Mouse (Mus musculus): ENCODE data around the gene Chil5. TPM values are rescaled to one million over a fixed set of nuclear protein-coding genes. Genes with fewer than 3 reads are reported as not detected.
"Not testable (repeated sequence)": the region's sequence is repeated elsewhere in the genome, so short reads cannot be mapped to it uniquely, and the experiment has no call there.

Chil5 gene
- 2.5 and 5.3 TPM in 2 replicates for total RNA-seq (2017)

- ATAC-seq (replicated peaks in 1 of 2; ENCODE audit: insufficient read depth in 1 of 2, low FRiP score in 2 of 2, low TSS enrichment in 1 of 2, low read depth in 1 of 2, poor library complexity in 2 of 2, severe bottlenecking in 2 of 2), result peak; percentile 95 to 96
Observed at GRCm38 (mm10) chr3:106032781-106033180, at the start of gene Chil5. TSS of gene Chil5 (minus strand) at chr3:106032814.

- ATAC-seq (replicated peaks in 1 of 2; ENCODE audit: insufficient read depth in 1 of 2, low FRiP score in 2 of 2, low TSS enrichment in 1 of 2, low read depth in 1 of 2, poor library complexity in 2 of 2, severe bottlenecking in 2 of 2), result no peak
Observed at GRCm38 (mm10) chr3:106074824-106075223, 42.2 kb upstream of the Chil5 start.

GRCm38 (mm10) chr3:106070994-106071393 is 38.4 kb upstream of the Chil5 start:
- no peak for ATAC-seq (replicated peaks in 1 of 2; ENCODE audit: insufficient read depth in 1 of 2, low FRiP score in 2 of 2, low TSS enrichment in 1 of 2, low read depth in 1 of 2, poor library complexity in 2 of 2, severe bottlenecking in 2 of 2)

- not testable (repeated sequence) for ATAC-seq (replicated peaks in 1 of 2; ENCODE audit: insufficient read depth in 1 of 2, low FRiP score in 2 of 2, low TSS enrichment in 1 of 2, low read depth in 1 of 2, poor library complexity in 2 of 2, severe bottlenecking in 2 of 2)
Observed at GRCm38 (mm10) chr3:106067707-106068106, 35.1 kb upstream of the Chil5 start.

- ATAC-seq (replicated peaks in 1 of 2; ENCODE audit: insufficient read depth in 1 of 2, low FRiP score in 2 of 2, low TSS enrichment in 1 of 2, low read depth in 1 of 2, poor library complexity in 2 of 2, severe bottlenecking in 2 of 2), result no peak
Observed at GRCm38 (mm10) chr3:106057966-106058365, 25.4 kb upstream of the Chil5 start.

- ATAC-seq (replicated peaks in 1 of 2; ENCODE audit: insufficient read depth in 1 of 2, low FRiP score in 2 of 2, low TSS enrichment in 1 of 2, low read depth in 1 of 2, poor library complexity in 2 of 2, severe bottlenecking in 2 of 2), result no peak
Observed at GRCm38 (mm10) chr3:106051896-106052295, 19.3 kb upstream of the Chil5 start.

- ATAC-seq (replicated peaks in 1 of 2; ENCODE audit: insufficient read depth in 1 of 2, low FRiP score in 2 of 2, low TSS enrichment in 1 of 2, low read depth in 1 of 2, poor library complexity in 2 of 2, severe bottlenecking in 2 of 2), result no peak
Observed at GRCm38 (mm10) chr3:106040306-106040705, 7.7 kb upstream of the Chil5 start.

GRCm38 (mm10) chr3:106024135-106024534 is 8.5 kb downstream of the Chil5 start:
- no peak for ATAC-seq (replicated peaks in 1 of 2; ENCODE audit: insufficient read depth in 1 of 2, low FRiP score in 2 of 2, low TSS enrichment in 1 of 2, low read depth in 1 of 2, poor library complexity in 2 of 2, severe bottlenecking in 2 of 2)

GRCm38 (mm10) chr3:106021840-106022239 is 10.8 kb downstream of the Chil5 start:
- 0 out of 4 replicates have a peak, but pooled peaks of 1 of the 2 experiments have one; percentile 46 for ATAC-seq (replicated peaks in 1 of 2; ENCODE audit: insufficient read depth in 1 of 2, low FRiP score in 2 of 2, low TSS enrichment in 1 of 2, low read depth in 1 of 2, poor library complexity in 2 of 2, severe bottlenecking in 2 of 2)

- no peak for ATAC-seq (replicated peaks in 1 of 2; ENCODE audit: insufficient read depth in 1 of 2, low FRiP score in 2 of 2, low TSS enrichment in 1 of 2, low read depth in 1 of 2, poor library complexity in 2 of 2, severe bottlenecking in 2 of 2)
Observed at GRCm38 (mm10) chr3:106014546-106014945, 18.1 kb downstream of the Chil5 start, which contains the start of gene Pifo. TSS of gene Pifo (minus strand) at chr3:106014646.

- ATAC-seq (replicated peaks in 1 of 2; ENCODE audit: insufficient read depth in 1 of 2, low FRiP score in 2 of 2, low TSS enrichment in 1 of 2, low read depth in 1 of 2, poor library complexity in 2 of 2, severe bottlenecking in 2 of 2), result not testable (repeated sequence)
Observed at GRCm38 (mm10) chr3:106003360-106003759, 29.3 kb downstream of the Chil5 start.

GRCm38 (mm10) chr3:106001416-106002370 is 30.9 kb downstream of the Chil5 start:
- ATAC-seq (replicated peaks in 1 of 2; ENCODE audit: insufficient read depth in 1 of 2, low FRiP score in 2 of 2, low TSS enrichment in 1 of 2, low read depth in 1 of 2, poor library complexity in 2 of 2, severe bottlenecking in 2 of 2), result peak; percentile 95 to 97

- peak; percentile 24 to 33; a peak in 2 of 4 replicates for ATAC-seq (replicated peaks in 1 of 2; ENCODE audit: insufficient read depth in 1 of 2, low FRiP score in 2 of 2, low TSS enrichment in 1 of 2, low read depth in 1 of 2, poor library complexity in 2 of 2, severe bottlenecking in 2 of 2)
Observed at GRCm38 (mm10) chr3:106000707-106001375, 31.8 kb downstream of the Chil5 start.

- peak; percentile 58 to 74 for ATAC-seq (replicated peaks in 1 of 2; ENCODE audit: insufficient read depth in 1 of 2, low FRiP score in 2 of 2, low TSS enrichment in 1 of 2, low read depth in 1 of 2, poor library complexity in 2 of 2, severe bottlenecking in 2 of 2)
Observed at GRCm38 (mm10) chr3:105994730-105995129, 37.9 kb downstream of the Chil5 start.

- peak in 1 of 2 experiments; percentile 44; a peak in 1 of 4 replicates for ATAC-seq (replicated peaks in 1 of 2; ENCODE audit: insufficient read depth in 1 of 2, low FRiP score in 2 of 2, low TSS enrichment in 1 of 2, low read depth in 1 of 2, poor library complexity in 2 of 2, severe bottlenecking in 2 of 2)
Observed at GRCm38 (mm10) chr3:105991653-105992283, 40.8 kb downstream of the Chil5 start.

GRCm38 (mm10) chr3:105989611-105990010 is 43.0 kb downstream of the Chil5 start:
- ATAC-seq (replicated peaks in 1 of 2; ENCODE audit: insufficient read depth in 1 of 2, low FRiP score in 2 of 2, low TSS enrichment in 1 of 2, low read depth in 1 of 2, poor library complexity in 2 of 2, severe bottlenecking in 2 of 2), result not testable (repeated sequence)

- ATAC-seq (replicated peaks in 1 of 2; ENCODE audit: insufficient read depth in 1 of 2, low FRiP score in 2 of 2, low TSS enrichment in 1 of 2, low read depth in 1 of 2, poor library complexity in 2 of 2, severe bottlenecking in 2 of 2), result peak; percentile 42 to 79; a peak in 2 of 4 replicates
Observed at GRCm38 (mm10) chr3:105974174-105974573, 58.4 kb downstream of the Chil5 start.

Measured in hematopoietic stem cell, adult 5-6 weeks (primary cell).